Mouse (Mus musculus) A20 (cell line): ENCODE results near the gene Olfr1361.
A peak's percentile ranks its signal among the peaks of the same experiment; 100 is the strongest.

Experiments used
- DNase-seq: peaks from one replicate; pipeline ENCODE4 v3.0.0-alpha.2; 2011; ENCODE audit warnings: low read depth, low spot score

Gene Olfr1361

GRCm38 (mm10) chr13:21663286-21663685, at the start of gene Olfr1361:
TSS of gene Olfr1361 (minus strand) at chr13:21663386.
- no peak for DNase-seq

DNA sequence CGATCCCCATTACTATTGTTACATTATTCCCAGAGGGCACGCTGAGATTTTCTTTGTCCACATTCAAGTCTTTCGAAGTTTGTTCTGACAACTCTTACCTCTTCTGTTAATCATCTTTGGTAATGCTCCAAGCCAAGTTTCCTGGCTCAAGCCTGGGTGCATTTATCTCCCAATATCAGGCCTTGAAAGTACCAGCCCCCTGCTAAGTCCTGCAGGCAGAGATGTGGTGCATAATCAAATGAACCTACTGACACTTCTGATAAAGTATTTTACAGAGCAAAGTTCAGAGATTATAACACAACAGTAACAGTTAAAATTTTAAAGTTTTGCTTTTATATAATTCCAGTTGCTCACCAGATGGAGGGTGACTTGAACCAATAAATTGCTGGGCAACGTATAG, 48.5 kb upstream of the Olfr1361 start:
- DNase-seq: no peak

DNA sequence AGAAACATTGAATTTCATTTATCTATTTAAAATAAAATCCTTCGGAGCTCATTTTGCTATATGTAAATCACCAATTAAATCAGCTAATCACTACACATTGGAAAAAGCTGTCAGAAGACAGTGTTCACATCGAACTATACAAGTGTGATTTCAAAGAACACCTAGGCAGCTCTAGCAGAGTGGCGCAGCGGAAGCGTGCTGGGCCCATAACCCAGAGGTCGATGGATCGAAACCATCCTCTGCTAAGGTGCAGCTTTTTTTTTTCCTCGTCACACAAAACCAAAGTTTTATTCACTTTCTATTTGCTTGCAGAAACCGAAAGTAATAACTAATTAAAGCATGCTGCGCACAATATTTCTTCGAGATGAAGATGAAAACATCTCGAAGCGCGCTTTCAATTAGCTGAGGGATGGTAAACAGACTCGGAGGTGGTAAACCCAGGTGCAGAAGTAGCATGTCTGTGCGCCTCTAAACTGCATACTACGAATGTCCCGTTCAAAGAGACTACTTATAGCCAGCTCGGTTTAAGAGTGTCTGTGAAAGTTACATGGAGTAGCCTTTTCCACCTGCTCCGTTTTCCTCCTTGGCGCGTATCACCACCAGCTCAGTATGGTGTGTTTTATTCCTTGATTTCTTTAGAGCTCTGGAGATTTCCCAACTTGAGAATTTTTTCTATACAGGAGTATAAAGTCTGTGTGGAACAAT, 47.8 kb upstream of the Olfr1361 start:
- peak; percentile 89 for DNase-seq

DNA sequence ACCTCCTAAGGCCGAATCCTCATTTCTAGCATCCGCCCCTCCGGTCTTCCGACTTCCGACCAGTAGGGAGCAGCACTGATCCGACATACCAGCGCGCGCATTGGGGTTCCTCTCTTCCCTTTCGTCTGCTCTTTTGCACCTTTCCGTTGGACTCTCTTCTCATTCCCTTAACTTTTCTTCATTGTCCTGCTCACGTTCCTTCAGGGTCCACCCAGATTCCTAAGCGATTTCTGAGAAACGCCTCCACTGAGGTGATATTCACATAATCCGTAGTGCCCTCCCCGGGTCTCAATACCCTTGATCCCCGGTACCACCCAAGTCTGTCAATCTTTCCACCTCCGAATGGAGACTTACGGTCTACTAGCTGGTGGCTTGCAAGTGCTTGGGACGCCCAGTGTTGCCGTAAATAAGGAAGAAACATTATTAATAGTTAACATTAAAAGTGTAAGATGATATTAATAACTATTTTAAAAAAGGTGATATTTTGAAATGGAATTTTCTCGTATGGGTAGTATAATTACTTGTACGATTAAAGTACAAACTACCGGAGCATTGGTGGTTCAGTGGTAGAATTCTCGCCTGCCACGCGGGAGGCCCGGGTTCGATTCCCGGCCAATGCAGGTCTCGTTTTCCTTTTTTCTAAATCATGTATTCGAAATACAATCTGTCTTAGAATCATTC, 47.0 kb upstream of the Olfr1361 start:
- peak; percentile 92 for DNase-seq

GRCm38 (mm10) chr13:21706669-21707068, 43.5 kb upstream of the Olfr1361 start:
- no peak for DNase-seq

DNA sequence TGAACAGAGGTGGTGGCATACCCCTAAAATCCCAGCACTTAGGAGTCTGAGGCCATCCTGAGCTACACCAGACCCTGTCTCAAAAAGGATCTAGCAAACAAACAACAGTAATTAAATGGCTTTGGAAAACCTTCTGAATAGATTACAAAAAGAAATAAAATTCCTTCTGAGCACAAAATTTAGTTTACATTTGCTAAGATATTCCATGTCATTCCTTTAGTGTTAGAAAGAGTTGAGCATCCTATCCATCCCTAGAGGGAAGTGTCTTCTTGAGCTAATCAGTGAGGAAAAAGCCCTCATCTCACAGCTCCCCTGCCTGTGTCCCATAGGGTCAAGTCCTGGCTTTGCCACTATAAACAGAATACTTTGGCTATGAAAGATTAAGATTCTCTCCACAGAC, 34.6 kb upstream of the Olfr1361 start, which contains the start of gene Olfr1359:
Gene Olfr1359 (plus strand): TSS at position 301 of the 400 bp plus-strand sequence.
- no peak for DNase-seq

GRCm38 (mm10) chr13:21677305-21677704, 14.1 kb upstream of the Olfr1361 start, which contains the start of gene Olfr1360:
TSS of gene Olfr1360 (minus strand) at chr13:21677405.
- no peak for DNase-seq

- DNase-seq: no peak
Observed at GRCm38 (mm10) chr13:21642418-21642817, 20.8 kb downstream of the Olfr1361 start, which contains the start of gene Olfr11. TSS of gene Olfr11 (minus strand) at chr13:21642518.

DNA sequence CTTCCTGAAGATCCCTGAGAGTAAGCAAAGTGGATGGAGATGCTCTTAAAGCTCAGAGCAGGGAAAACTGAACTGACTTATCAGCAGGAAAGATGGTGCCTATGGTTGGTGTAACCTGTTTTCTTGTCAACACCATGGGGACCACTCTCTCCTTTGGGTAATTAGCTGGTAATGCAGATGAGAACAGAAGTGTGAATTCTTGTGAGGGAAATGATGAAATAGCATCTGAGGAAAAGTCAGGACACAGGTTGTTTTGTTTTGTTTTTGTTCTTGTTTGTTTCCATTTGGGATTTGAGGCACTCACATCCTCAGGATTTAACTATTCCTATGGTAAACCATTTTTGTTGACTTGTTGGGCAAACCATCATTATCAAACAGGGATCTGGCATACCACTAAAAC, 49.3 kb downstream of the Olfr1361 start, which contains the start of gene Olfr1362:
Gene Olfr1362 (minus strand): TSS at position 101 of the 400 bp plus-strand sequence.
- DNase-seq: no peak
